In the genomic region with DNA sequence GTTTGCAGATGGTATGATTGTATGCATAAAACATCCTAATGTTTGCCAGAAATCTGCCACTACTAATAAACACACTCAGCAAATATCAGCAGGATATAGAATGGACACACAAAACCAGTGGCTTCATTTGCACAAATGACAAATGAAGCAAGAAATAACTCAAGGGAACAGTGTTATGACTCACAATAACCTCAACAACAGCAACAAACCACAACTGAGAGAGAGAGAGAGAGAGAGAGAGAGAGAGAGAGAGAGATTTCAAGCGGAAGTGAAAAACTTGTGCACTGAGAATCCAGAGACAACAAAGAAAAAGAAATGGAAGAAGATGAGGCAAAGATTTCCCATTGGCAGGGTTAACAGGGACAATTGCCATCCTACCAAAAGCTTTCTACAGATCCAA, we compare ENCODE assay signal across 35 mouse cellular contexts. TPM values are rescaled to one million over a fixed set of nuclear protein-coding genes. Genes with fewer than 3 reads are reported as not detected.
"Had no signal": no experiment of that assay in that cellular context is flagged by ENCODE, and none has a peak within 500 bp of the region (broad histone marks: within the 10 kb centered on the region; RNA-seq: fewer than 3 reads in every experiment).

No protein-coding gene starts in this region.

- DNase-seq: left cerebral cortex, postnatal 4 days; liver; liver, embryonic 13.5 days; liver, postnatal 0 days; lung, adult 18-20 months; lung, adult 2 months; lung, embryonic 14.5 days; lung, postnatal 10 days; lung, postnatal 14 days; lung, postnatal 36 days; lung, postnatal 4 days; midbrain, embryonic 14.5 days had no signal

- H3K36me3 ChIP-seq: limb, embryonic 10.5 days; limb, embryonic 12.5 days; limb, embryonic 13.5 days; limb, embryonic 15.5 days; liver, embryonic 12.5 days; liver, embryonic 13.5 days; liver, embryonic 15.5 days; lung, embryonic 15.5 days; midbrain, embryonic 10.5 days; midbrain, embryonic 12.5 days; midbrain, embryonic 13.5 days; midbrain, embryonic 15.5 days; neural tube, embryonic 12.5 days had no signal

- H3K27me3 ChIP-seq: limb, embryonic 12.5 days; limb, embryonic 13.5 days; limb, embryonic 15.5 days; liver, embryonic 12.5 days; liver, embryonic 13.5 days; liver, embryonic 15.5 days; lung, embryonic 15.5 days; megakaryocyte, embryonic 14.5 days; midbrain, embryonic 12.5 days; midbrain, embryonic 13.5 days; midbrain, embryonic 15.5 days; neural tube, embryonic 12.5 days had no signal

- H3K4me1 ChIP-seq: limb, embryonic 12.5 days; limb, embryonic 13.5 days; limb, embryonic 15.5 days; liver, embryonic 12.5 days; liver, embryonic 13.5 days; liver, embryonic 15.5 days; lung, embryonic 15.5 days; megakaryocyte, embryonic 14.5 days; midbrain, embryonic 10.5 days; midbrain, embryonic 12.5 days; midbrain, embryonic 13.5 days; midbrain, embryonic 15.5 days; neural tube, embryonic 12.5 days had no signal

- H3K9me3 ChIP-seq: limb, embryonic 10.5 days; limb, embryonic 12.5 days; limb, embryonic 13.5 days; limb, embryonic 15.5 days; liver, embryonic 12.5 days; liver, embryonic 13.5 days; liver, embryonic 15.5 days; lung, embryonic 15.5 days; megakaryocyte, embryonic 14.5 days; midbrain, embryonic 10.5 days; midbrain, embryonic 12.5 days; midbrain, embryonic 13.5 days; midbrain, embryonic 15.5 days; neural tube, embryonic 12.5 days had no signal

- H3K27ac ChIP-seq: limb, embryonic 10.5 days; limb, embryonic 12.5 days; limb, embryonic 13.5 days; limb, embryonic 15.5 days; liver, embryonic 12.5 days; liver, embryonic 13.5 days; liver, embryonic 14.5 days; liver, embryonic 15.5 days; lung, embryonic 15.5 days; macrophage; midbrain, embryonic 10.5 days; midbrain, embryonic 12.5 days; midbrain, embryonic 13.5 days; midbrain, embryonic 15.5 days; neural tube, embryonic 12.5 days had no signal

- ATAC-seq: liver, embryonic 12.5 days; liver, postnatal 0 days; lung, postnatal 0 days; midbrain, embryonic 13.5 days; midbrain, embryonic 15.5 days; midbrain, embryonic 16.5 days had no signal

- H3K9ac ChIP-seq: limb, embryonic 12.5 days; limb, embryonic 13.5 days; limb, embryonic 15.5 days; liver, embryonic 12.5 days; liver, embryonic 13.5 days; liver, embryonic 14.5 days; liver, embryonic 15.5 days; liver, postnatal 0 days; lung, embryonic 14.5 days; lung, embryonic 15.5 days; midbrain, embryonic 12.5 days; midbrain, embryonic 13.5 days; midbrain, embryonic 15.5 days; neural tube, embryonic 12.5 days had no signal

- H3K4me2 ChIP-seq: limb, embryonic 12.5 days; limb, embryonic 13.5 days; limb, embryonic 15.5 days; liver, embryonic 11.5 days; liver, embryonic 12.5 days; liver, embryonic 13.5 days; liver, embryonic 15.5 days; lung, embryonic 14.5 days; lung, embryonic 15.5 days; midbrain, embryonic 11.5 days; midbrain, embryonic 12.5 days; midbrain, embryonic 13.5 days; midbrain, embryonic 15.5 days; neural tube, embryonic 12.5 days had no signal

- H3K4me3 ChIP-seq: limb, embryonic 10.5 days; limb, embryonic 12.5 days; limb, embryonic 13.5 days; limb, embryonic 15.5 days; liver, embryonic 12.5 days; liver, embryonic 13.5 days; liver, embryonic 15.5 days; lung, embryonic 15.5 days; megakaryocyte, embryonic 14.5 days; midbrain, embryonic 10.5 days; midbrain, embryonic 12.5 days; midbrain, embryonic 13.5 days; midbrain, embryonic 15.5 days; myocyte; neural tube, embryonic 12.5 days had no signal

RNA-seq across cellular contexts. Expression of gene Sptssb, which starts 35.2 kb away (rescaled TPM):
- total RNA-seq: megakaryocyte progenitor cell, adult 5-6 weeks; megakaryocyte-erythroid progenitor cell, adult 5-6 weeks; monocyte, adult 5-6 weeks had no signal
- polyA plus RNA-seq: limb, embryonic 12.5 days; macrophage; myocyte had no signal
